Mouse (Mus musculus) neural tube, embryonic 14.5 days (tissue): Measurements from ENCODE around the gene Bmpr1a. TPM values are rescaled to one million over a fixed set of nuclear protein-coding genes. Genes with fewer than 3 reads are reported as not detected.

ENCODE experiments used
- ATAC-seq: fragments of 200-750 bp; cut with Nextera tagmentation; 2 replicates; pipeline ENCODE4 v1.8.0; 2017; ENCODE audit warnings: low read depth, mild to moderate bottlenecking, moderate TSS enrichment, moderate library complexity
- H3K27ac ChIP-seq: fragments of 300-500 bp; sonication (generic); 2 replicates; pipeline ENCODE4 v1.5.1; 2014; ENCODE audit warnings: low read depth, mild to moderate bottlenecking, control low read depth, low read length, moderate library complexity, mixed read lengths
- H3K27me3 ChIP-seq: fragments of 300-500 bp; sonication (generic); 2 replicates; pipeline ENCODE4 v1.6.1; 2014; ENCODE audit warnings: low read length; ENCODE audit not compliant: control insufficient read depth, insufficient read depth
- H3K36me3 ChIP-seq: fragments of 300-500 bp; sonication (generic); 2 replicates; pipeline ENCODE4 v1.6.1; 2014; ENCODE audit warnings: low read length, mixed read lengths; ENCODE audit not compliant: control insufficient read depth, insufficient read depth
- H3K4me1 ChIP-seq: fragments of 300-500 bp; sonication (generic); 2 replicates; pipeline ENCODE4 v1.6.1; 2014; ENCODE audit warnings: low read length; ENCODE audit not compliant: control insufficient read depth, insufficient read depth
- H3K4me2 ChIP-seq: fragments of 300-500 bp; sonication (generic); 2 replicates; pipeline ENCODE4 v1.6.1; 2014; ENCODE audit warnings: mild to moderate bottlenecking, low read depth, low read length, control low read depth
- H3K4me3 ChIP-seq: fragments of 300-500 bp; sonication (generic); 2 replicates; pipeline ENCODE4 v1.5.1; 2014; ENCODE audit warnings: low read depth, low read length, control low read depth, mixed read lengths
- H3K9ac ChIP-seq: fragments of 300-500 bp; sonication (generic); replicated peaks from 2 replicates; pipeline ENCODE4 v1.6.1; 2014; ENCODE audit warnings: low read depth, mild to moderate bottlenecking, control low read depth, low read length, mixed read lengths
- H3K9me3 ChIP-seq: fragments of 300-500 bp; sonication (generic); 2 replicates; pipeline ENCODE4 v1.6.1; 2016; ENCODE audit warnings: low read length; ENCODE audit not compliant: control insufficient read depth
- WGBS: fragments of 180-500 bp; shearing (Covaris S2); extraction: QIAGEN DNeasy Blood & Tissue Kit; methylation state at CpG from one replicate; pipeline ENCODE4 v1.1.7; 2014; 5-methylcytosine and 5-hydroxymethylcytosine counted together
- polyA plus RNA-seq: library from polyadenylated mRNA; unstranded; fragments of >200 nt; fragmentation: Nextera tagmentation; extraction: Ambion mirVana; gene quantifications from 2 replicates; pipeline ENCODE4 v1.2.1, GENCODE M21; 2014

Gene Bmpr1a
- polyA plus RNA-seq, 1 experiment from 2014 or later = 26.9 TPM

GRCm38 (mm10) chr14:34486169-34486568, 17.0 kb downstream of the Bmpr1a start:
- H3K9ac ChIP-seq = no peak overlapping the region
- H3K4me2 ChIP-seq = no peak overlapping the region
- H3K4me3 ChIP-seq = no peak overlapping the region
- ATAC-seq = no peak
- H3K4me1 ChIP-seq = peaks cover 9% of the 10 kb centered on the region
- WGBS = 73% methylated on average over 8 of the region's 8 CpGs
- no peaks in the 10 kb centered on the region for H3K27me3 ChIP-seq
- H3K36me3 ChIP-seq = no peaks in the 10 kb centered on the region
- H3K9me3 ChIP-seq = no peaks in the 10 kb centered on the region
- H3K27ac ChIP-seq = no peak overlapping the region

GRCm38 (mm10) chr14:34483469-34484341, 19.4 kb downstream of the Bmpr1a start:
- Histone ChIP-seq H3K27me3 (no peaks in the 10 kb centered on the region), H3K9ac (no peak overlapping the region), H3K9me3 (no peaks in the 10 kb centered on the region), H3K27ac (0 out of 2 replicates have a peak overlapping the region, but pooled peaks have one; percentile 10), H3K4me1 (peaks cover 9% of the 10 kb centered on the region), H3K4me2 (no peak overlapping the region), H3K4me3 (no peak overlapping the region), H3K36me3 (no peaks in the 10 kb centered on the region)
- peak; percentile 65; the same call in 1 of the 2 replicates for ATAC-seq
- WGBS = 59% methylated on average over 6 of the region's 6 CpGs

- H3K4me1 ChIP-seq = no peaks in the 10 kb centered on the region
- no peak overlapping the region for H3K4me2 ChIP-seq
- H3K36me3 ChIP-seq = no peaks in the 10 kb centered on the region
- H3K4me3 ChIP-seq = no peak overlapping the region
- no peaks in the 10 kb centered on the region for H3K27me3 ChIP-seq
- ATAC-seq = no peak
- no peaks in the 10 kb centered on the region for H3K9me3 ChIP-seq
- H3K27ac ChIP-seq = no peak overlapping the region
- no peak overlapping the region for H3K9ac ChIP-seq
Observed at GRCm38 (mm10) chr14:34471591-34471990, 31.6 kb downstream of the Bmpr1a start.

DNA sequence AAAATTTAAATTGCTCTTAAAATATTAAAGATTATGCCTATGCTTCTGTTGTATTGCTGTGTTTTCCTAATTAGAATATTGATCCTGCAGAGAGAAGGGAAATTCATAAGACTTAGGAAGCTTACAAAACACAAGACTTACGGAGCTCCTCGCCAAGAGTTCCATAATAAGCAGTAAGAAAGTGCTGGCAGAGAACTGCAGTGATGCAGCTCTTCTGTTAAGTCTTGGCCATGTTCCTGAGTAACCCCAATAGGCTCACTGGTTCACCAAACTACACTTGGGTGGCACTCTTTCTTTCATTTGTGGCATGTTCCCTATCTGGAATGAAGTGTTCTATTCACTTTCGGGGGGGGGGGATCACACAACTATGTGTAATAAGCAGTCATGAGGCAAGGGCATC, 36.9 kb downstream of the Bmpr1a start:
- Histone ChIP-seq H3K9ac (no peak overlapping the region), H3K36me3 (no peaks in the 10 kb centered on the region), H3K27ac (no peak overlapping the region), H3K4me1 (no peaks in the 10 kb centered on the region), H3K4me3 (no peak overlapping the region), H3K9me3 (no peaks in the 10 kb centered on the region), H3K4me2 (no peak overlapping the region), H3K27me3 (no peaks in the 10 kb centered on the region)
- no peak for ATAC-seq
- WGBS = 61% methylated on average over 3 of the region's 3 CpGs

DNA sequence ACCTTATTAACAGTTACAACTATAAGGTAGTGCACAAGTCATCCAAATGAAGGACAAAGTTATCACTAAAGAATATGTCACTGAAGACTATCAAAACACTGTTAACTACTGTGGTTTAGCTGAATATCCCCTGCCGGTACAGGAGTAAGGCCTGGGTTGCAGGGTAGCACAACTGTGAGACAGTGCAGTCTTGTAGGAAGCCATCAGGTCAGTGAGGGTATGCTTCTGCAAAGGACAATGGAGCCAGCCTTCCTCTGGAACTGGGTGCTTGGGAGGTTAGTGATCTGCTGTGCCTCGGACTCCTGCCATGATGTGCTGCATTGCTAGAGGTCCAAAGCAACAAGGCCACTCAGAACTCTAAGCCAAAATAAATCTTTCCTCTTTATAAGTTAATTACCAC, 43.8 kb downstream of the Bmpr1a start:
- Histone ChIP-seq H3K9ac (no peak overlapping the region), H3K9me3 (no peaks in the 10 kb centered on the region), H3K4me3 (no peak overlapping the region), H3K27me3 (no peaks in the 10 kb centered on the region), H3K4me1 (no peaks in the 10 kb centered on the region), H3K4me2 (no peak overlapping the region), H3K27ac (no peak overlapping the region), H3K36me3 (no peaks in the 10 kb centered on the region)
- ATAC-seq = 0 out of 2 replicates have a peak, but pooled peaks have one; percentile 38
- WGBS = 75% methylated on average over 2 of the region's 2 CpGs

DNA sequence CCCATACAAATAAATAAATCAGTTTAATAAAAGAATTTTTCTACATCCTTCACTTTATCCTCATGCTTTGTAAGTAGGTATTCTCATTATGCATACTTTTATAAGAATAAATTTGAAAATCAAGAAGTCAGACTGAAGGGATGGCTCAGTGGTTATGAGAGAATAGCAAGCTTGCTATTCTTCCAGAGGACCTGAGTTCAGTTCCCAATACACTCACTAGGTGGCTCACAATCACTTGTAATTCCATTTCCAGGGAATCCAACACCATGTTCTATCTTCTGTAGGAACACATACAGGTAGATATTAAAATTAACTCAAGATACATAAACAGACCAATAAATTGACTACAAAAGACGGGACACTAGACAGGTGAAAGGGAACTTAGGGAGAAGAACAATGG, 44.3 kb downstream of the Bmpr1a start:
- H3K9ac ChIP-seq = no peak overlapping the region
- H3K27me3 ChIP-seq = no peaks in the 10 kb centered on the region
- H3K4me2 ChIP-seq = no peak overlapping the region
- no peaks in the 10 kb centered on the region for H3K36me3 ChIP-seq
- no peak overlapping the region for H3K4me3 ChIP-seq
- no peaks in the 10 kb centered on the region; the same call in 1 of the 2 replicates for H3K4me1 ChIP-seq
- ATAC-seq = peak; percentile 44; the same call in 1 of the 2 replicates
- H3K9me3 ChIP-seq = no peaks in the 10 kb centered on the region
- no peak overlapping the region for H3K27ac ChIP-seq
- 65% methylated on average over 1 of the region's 1 CpGs for WGBS

GRCm38 (mm10) chr14:34454282-34454681, 48.9 kb downstream of the Bmpr1a start:
- no peak for ATAC-seq
- Histone ChIP-seq H3K27me3 (no peaks in the 10 kb centered on the region), H3K9me3 (no peaks in the 10 kb centered on the region), H3K4me2 (no peak overlapping the region), H3K4me1 (peaks cover 4% of the 10 kb centered on the region; the same call in 1 of the 2 replicates), H3K4me3 (no peak overlapping the region), H3K36me3 (no peaks in the 10 kb centered on the region), H3K9ac (no peak overlapping the region), H3K27ac (peak overlapping the region; percentile 24)
- 45% methylated on average over 3 of the region's 3 CpGs for WGBS

GRCm38 (mm10) chr14:34453648-34454047, 49.5 kb downstream of the Bmpr1a start:
- WGBS = 11% methylated on average over 6 of the region's 6 CpGs
- no peak overlapping the region for H3K9ac ChIP-seq

GRCm38 (mm10) chr14:34451872-34452271, 51.3 kb downstream of the Bmpr1a start:
- no peak overlapping the region for H3K4me2 ChIP-seq
- no peaks in the 10 kb centered on the region for H3K9me3 ChIP-seq
- ATAC-seq = peak; percentile 60; the same call in 1 of the 2 replicates
- no peak overlapping the region for H3K4me3 ChIP-seq
- H3K36me3 ChIP-seq = no peaks in the 10 kb centered on the region
- H3K4me1 ChIP-seq = peaks cover 4% of the 10 kb centered on the region; the same call in 1 of the 2 replicates
- H3K9ac ChIP-seq = no peak overlapping the region
- H3K27ac ChIP-seq = no peak overlapping the region
- no peaks in the 10 kb centered on the region for H3K27me3 ChIP-seq

More at GRCm38 (mm10) chr14:34453648-34454047, 49.5 kb downstream of the Bmpr1a start:
- Histone ChIP-seq H3K9me3 (no peaks in the 10 kb centered on the region), H3K4me2 (no peak overlapping the region), H3K36me3 (no peaks in the 10 kb centered on the region), H3K4me1 (peaks cover 4% of the 10 kb centered on the region; the same call in 1 of the 2 replicates), H3K27me3 (no peaks in the 10 kb centered on the region), H3K4me3 (no peak overlapping the region), H3K27ac (peak overlapping the region; percentile 24)
- ATAC-seq = no peak; the same call in 1 of the 2 replicates
